Mouse (Mus musculus) intestine, embryonic 16.5 days (tissue): ENCODE measurements around the gene Rangrf. TPM values are rescaled to one million over a fixed set of nuclear protein-coding genes. Genes with fewer than 3 reads are reported as not detected.
"Not testable (repeated sequence)": the region's sequence is repeated elsewhere in the genome, so short reads cannot be mapped to it uniquely, and the experiment has no call there.

Experiments used
- ATAC-seq: fragments of 200-750 bp; cut with Nextera tagmentation; 2 replicates; pipeline ENCODE4 v1.8.0; 2017; ENCODE audit warnings: moderate TSS enrichment, moderate library complexity
- H3K27ac ChIP-seq: fragments of 300-500 bp; sonication (generic); 2 replicates; pipeline ENCODE4 v1.5.1; 2014; ENCODE audit warnings: mild to moderate bottlenecking, low read length
- H3K27me3 ChIP-seq: fragments of 300-500 bp; sonication (generic); replicated peaks from 2 replicates; pipeline ENCODE4 v1.6.1; 2014; ENCODE audit warnings: low read length, control low read depth, mixed read lengths; ENCODE audit not compliant: control insufficient read depth, insufficient read depth
- H3K36me3 ChIP-seq: fragments of 300-500 bp; sonication (generic); 2 replicates; pipeline ENCODE4 v1.6.1; 2014; ENCODE audit warnings: low read length, control low read depth; ENCODE audit not compliant: control insufficient read depth, insufficient read depth
- H3K4me1 ChIP-seq: fragments of 300-500 bp; sonication (generic); 2 replicates; pipeline ENCODE4 v1.6.1; 2014; ENCODE audit warnings: low read length, control low read depth, mixed read lengths; ENCODE audit not compliant: control insufficient read depth, insufficient read depth
- H3K4me2 ChIP-seq: fragments of 300-500 bp; sonication (generic); 2 replicates; pipeline ENCODE4 v1.6.1; 2014; ENCODE audit warnings: low read depth, low read length, control low read depth
- H3K4me3 ChIP-seq: fragments of 300-500 bp; sonication (generic); 2 replicates; pipeline ENCODE4 v1.5.1; 2014; ENCODE audit warnings: mild to moderate bottlenecking, low read length
- H3K9ac ChIP-seq: fragments of 300-500 bp; sonication (generic); 2 replicates; pipeline ENCODE4 v1.6.1; 2014; ENCODE audit warnings: low read depth, low read length
- H3K9me3 ChIP-seq: fragments of 300-500 bp; sonication (generic); 2 replicates; pipeline ENCODE4 v1.6.1; 2016; ENCODE audit warnings: low read length, control low read depth; ENCODE audit not compliant: control insufficient read depth
- WGBS: fragments of 180-500 bp; shearing (Covaris S2); extraction: QIAGEN DNeasy Blood & Tissue Kit; methylation state at CpG from one replicate; pipeline ENCODE4 v1.1.7; 2014; 5-methylcytosine and 5-hydroxymethylcytosine counted together
- polyA plus RNA-seq: library from polyadenylated mRNA; unstranded; fragments of >200 nt; fragmentation: Nextera tagmentation; extraction: Ambion mirVana; gene quantifications from 2 replicates; pipeline ENCODE4 v1.2.1, GENCODE M21; 2015

Rangrf gene
- polyA plus RNA-seq, 1 experiment from 2014 or later: 56.7 TPM

- Histone ChIP-seq H3K27me3 (no peaks in the 10 kb centered on the region), H3K4me1 (peaks cover 20% of the 10 kb centered on the region), H3K9me3 (no peaks in the 10 kb centered on the region), H3K4me3 (peak within 1 kb of the TSS; percentile 62), H3K9ac (peak within 1 kb of the TSS; percentile 70), H3K4me2 (peak within 1 kb of the TSS; percentile 93), H3K27ac (no peak within 1 kb of the TSS), H3K36me3 (no peaks in the 10 kb centered on the region)
- WGBS: under 1% methylated on average over 50 of the region's 50 CpGs
- peak; percentile 98 for ATAC-seq
These were observed 7.4 kb downstream of the Rangrf start, which contains the start of gene Slc25a35 for GRCm38 (mm10) chr11:68967337-68968282. Gene Slc25a35 (plus strand): TSS chr11:68968131.

GRCm38 (mm10) chr11:68966554-68966953 lies 8.4 kb downstream of the Rangrf start:
- no peaks in the 10 kb centered on the region for H3K9me3 ChIP-seq
- whole genome bisulfite sequencing: 59% methylated on average over 1 of the region's 1 CpGs
- no peaks in the 10 kb centered on the region for H3K36me3 ChIP-seq
- H3K9ac ChIP-seq: no peak overlapping the region
- no peaks in the 10 kb centered on the region for H3K27me3 ChIP-seq
- peaks cover 18% of the 10 kb centered on the region for H3K4me1 ChIP-seq
- ATAC-seq: no peak
- no peak overlapping the region for H3K27ac ChIP-seq
- H3K4me3 ChIP-seq: no peak overlapping the region
- no peak overlapping the region for H3K4me2 ChIP-seq

GRCm38 (mm10) chr11:68965845-68966244 lies 9.1 kb downstream of the Rangrf start:
- no peak for ATAC-seq
- Histone ChIP-seq H3K27me3 (no peaks in the 10 kb centered on the region), H3K4me1 (peaks cover 18% of the 10 kb centered on the region), H3K4me2 (no peak overlapping the region), H3K4me3 (no peak overlapping the region), H3K9ac (no peak overlapping the region), H3K9me3 (no peaks in the 10 kb centered on the region), H3K36me3 (no peaks in the 10 kb centered on the region), H3K27ac (no peak overlapping the region)
- 38% methylated on average over 3 of the region's 3 CpGs for WGBS

GRCm38 (mm10) chr11:68965050-68965449 lies 9.9 kb downstream of the Rangrf start:
- H3K27me3 ChIP-seq: no peaks in the 10 kb centered on the region
- no peak overlapping the region for H3K9ac ChIP-seq
- no peak for ATAC-seq
- H3K4me3 ChIP-seq: no peak overlapping the region
- no peaks in the 10 kb centered on the region for H3K36me3 ChIP-seq
- H3K9me3 ChIP-seq: no peaks in the 10 kb centered on the region
- no peak overlapping the region for H3K27ac ChIP-seq
- H3K4me2 ChIP-seq: no peak overlapping the region
- H3K4me1 ChIP-seq: peaks cover 14% of the 10 kb centered on the region

GRCm38 (mm10) chr11:68963405-68963804 lies 11.6 kb downstream of the Rangrf start:
- WGBS: 90% methylated on average over 2 of the region's 2 CpGs
- no peak for ATAC-seq
- H3K27ac ChIP-seq: no peak overlapping the region

GRCm38 (mm10) chr11:68962159-68962558 lies 12.8 kb downstream of the Rangrf start:
- H3K9ac ChIP-seq, H3K9me3 ChIP-seq, ATAC-seq, H3K27me3 ChIP-seq, H3K4me1 ChIP-seq, H3K4me2 ChIP-seq, H3K27ac ChIP-seq, H3K4me3 ChIP-seq, H3K36me3 ChIP-seq: not testable (repeated sequence)
- WGBS: 16% methylated on average over 11 of the region's 11 CpGs

More at GRCm38 (mm10) chr11:68963405-68963804, 11.6 kb downstream of the Rangrf start:
- Histone ChIP-seq H3K4me3 (no peak overlapping the region), H3K36me3 (no peaks in the 10 kb centered on the region), H3K27me3 (no peaks in the 10 kb centered on the region), H3K4me1 (peaks cover 7% of the 10 kb centered on the region), H3K9me3 (no peaks in the 10 kb centered on the region), H3K4me2 (no peak overlapping the region), H3K9ac (no peak overlapping the region)

- no peaks in the 10 kb centered on the region for H3K4me1 ChIP-seq
- no peak overlapping the region for H3K27ac ChIP-seq
- H3K36me3 ChIP-seq: no peaks in the 10 kb centered on the region
- no peak overlapping the region for H3K9ac ChIP-seq
- no peak for ATAC-seq
- 72% methylated on average over 3 of the region's 3 CpGs for WGBS
- no peaks in the 10 kb centered on the region for H3K9me3 ChIP-seq
- 0 out of 2 replicates have a peak, but pooled peaks cover 2% of the 10 kb centered on the region for H3K27me3 ChIP-seq
- H3K4me3 ChIP-seq: no peak overlapping the region
- H3K4me2 ChIP-seq: no peak overlapping the region
These were observed 13.4 kb downstream of the Rangrf start for GRCm38 (mm10) chr11:68961596-68961995.

GRCm38 (mm10) chr11:68957971-68958370 lies 17.0 kb downstream of the Rangrf start:
- Histone ChIP-seq H3K4me2 (no peak overlapping the region), H3K27ac (no peak overlapping the region), H3K27me3 (peaks cover 23% of the 10 kb centered on the region), H3K9ac (no peak overlapping the region), H3K4me3 (no peak overlapping the region), H3K9me3 (no peaks in the 10 kb centered on the region), H3K4me1 (peaks cover 4% of the 10 kb centered on the region), H3K36me3 (no peaks in the 10 kb centered on the region)
- 84% methylated on average over 1 of the region's 1 CpGs for WGBS
- ATAC-seq: no peak

- H3K36me3 ChIP-seq: no peaks in the 10 kb centered on the region
- H3K27ac ChIP-seq: no peak within 1 kb of the TSS
- no peak for ATAC-seq
- H3K4me2 ChIP-seq: no peak within 1 kb of the TSS
- peak within 1 kb of the TSS; percentile 19 for H3K4me3 ChIP-seq
- 34% methylated on average over 8 of the region's 8 CpGs for WGBS
- H3K27me3 ChIP-seq: peaks cover 23% of the 10 kb centered on the region
- peak within 1 kb of the TSS; percentile 33; the same call in 1 of the 2 replicates for H3K9ac ChIP-seq
- H3K4me1 ChIP-seq: peaks cover 4% of the 10 kb centered on the region
- no peaks in the 10 kb centered on the region for H3K9me3 ChIP-seq
These were observed 17.7 kb downstream of the Rangrf start, which contains the start of gene Arhgef15 for GRCm38 (mm10) chr11:68957308-68957707. Gene Arhgef15 (minus strand): TSS chr11:68957480.
